In genomic region chr6:146185532-146185931, GRCm38 (mm10) we compare ENCODE assay signal across 17 mouse cellular contexts.
DNase-seq lines count a peak whose midpoint lies in the region; ATAC-seq and TF ChIP-seq lines count a peak whose summit lies in the region.
"Had no signal": no experiment of that assay in that cellular context is flagged by ENCODE, and none has a peak within 500 bp of the region (broad histone marks: within the 10 kb centered on the region; RNA-seq: fewer than 3 reads in every experiment).

No protein-coding gene starts in this region.

- peak overlapping the region; percentile 35 for H3K27ac ChIP-seq in macrophage
- no peak overlapping the region for H3K27ac ChIP-seq in kidney, adult 2 months (ENCODE audit: insufficient read depth, low read depth, low read length)
- H3K27ac ChIP-seq: embryonic facial prominence, embryonic 10.5 days; forebrain, embryonic 13.5 days; hindbrain, embryonic 15.5 days; left cerebral cortex, adult 2 months; lung, embryonic 15.5 days had no signal

- H3K27me3 ChIP-seq in kidney, adult 2 months (replicated peaks; ENCODE audit: control insufficient read depth, insufficient read depth, low read length) = no peaks in the 10 kb centered on the region
- H3K27me3 ChIP-seq: forebrain, embryonic 13.5 days; heart, embryonic 12.5 days; hindbrain, embryonic 15.5 days; lung, embryonic 15.5 days had no signal

- 0 out of 2 replicates have a peak, but pooled peaks have one; percentile 50 for ATAC-seq in common myeloid progenitor, adult 5-6 weeks (replicated peaks; ENCODE audit: low read depth, poor library complexity, severe bottlenecking)
- ATAC-seq: forebrain, embryonic 13.5 days had no signal

- no peak for TF ChIP-seq POLR2A in kidney, adult 2 months (IDR thresholded peaks at IDR 0.05; ENCODE audit: low read depth, low read length)

- H3K4me3 ChIP-seq in macrophage (ENCODE audit: inconsistent target) = no peak overlapping the region
- H3K4me3 ChIP-seq in kidney, adult 2 months (ENCODE audit: insufficient read depth, low read depth, low read length) = no peak overlapping the region
- H3K4me3 ChIP-seq: embryonic facial prominence, embryonic 10.5 days; forebrain, embryonic 13.5 days; heart, embryonic 12.5 days; hindbrain, embryonic 15.5 days; left cerebral cortex, adult 2 months; lung, embryonic 15.5 days had no signal

- DNase-seq in 3T3-L1 (ENCODE audit: low read depth, low spot score) = peak; percentile 89
- DNase-seq in CD4-positive, CD25-positive, alpha-beta regulatory T cell, adult 2 months (ENCODE audit: low read depth, low spot score) = peak; percentile 25
- DNase-seq in kidney, adult 2 months = no peak
- DNase-seq in thymus, postnatal 36 days = no peak
- no peak for DNase-seq in cerebellum, postnatal 14 days
- DNase-seq: adrenal gland, postnatal 14 days; heart, postnatal 14 days; kidney, adult 8-10 months; kidney, postnatal 25 days had no signal

- H3K4me1 ChIP-seq in kidney, adult 2 months (ENCODE audit: control insufficient read depth, insufficient read depth, low read length) = no peaks in the 10 kb centered on the region
- H3K4me1 ChIP-seq: forebrain, embryonic 13.5 days; heart, embryonic 12.5 days; hindbrain, embryonic 15.5 days had no signal

- no peak for TF ChIP-seq CTCF in kidney, adult 2 months (conservative IDR thresholded peaks at IDR 0.05; ENCODE audit: insufficient read depth, insufficient read length, low read depth, low read length)

- 73% methylated on average over 2 of the region's 2 CpGs for WGBS in macrophage (ENCODE audit: missing documents)
- 95% methylated on average over 2 of the region's 2 CpGs for WGBS in kidney, adult 2 months

- H3K79me2 ChIP-seq in macrophage (ENCODE audit: inconsistent target) = no peaks in the 10 kb centered on the region

- no peaks in the 10 kb centered on the region for H3K36me3 ChIP-seq in macrophage (ENCODE audit: inconsistent target)
- no peaks in the 10 kb centered on the region for H3K36me3 ChIP-seq in kidney, adult 2 months (ENCODE audit: control insufficient read depth, insufficient read depth, low read length)
- H3K36me3 ChIP-seq: embryonic facial prominence, embryonic 10.5 days; hindbrain, embryonic 15.5 days; lung, embryonic 15.5 days had no signal

Comparison
In these comparisons a context has a peak if more than half of its experiments do, and no peak if none do; other contexts are left out.
1. DNase-seq: peak in 3T3-L1 (single experiment) and CD4-positive, CD25-positive, alpha-beta regulatory T cell, adult 2 months (single experiment); none in kidney, adult 2 months (single experiment), thymus, postnatal 36 days (0 of 2) and cerebellum, postnatal 14 days (0 of 2).